Mouse (Mus musculus): Measurements from ENCODE around the gene Rfx2. TPM values are rescaled to one million over a fixed set of nuclear protein-coding genes. Genes with fewer than 3 reads are reported as not detected.

Gene Rfx2
- total and polyA plus RNA-seq, 3 experiments, result 3.9 to 36.4 (median 27.9) TPM

GRCm38 (mm10) chr17:56843678-56844077, 12.9 kb upstream of the Rfx2 start:
- Histone ChIP-seq H3K4me3 (ENCODE audit: low read depth, low read length) (no peak overlapping the region), H3K27me3 (ENCODE audit: insufficient read depth, low read length) (peaks cover 77% of the 10 kb centered on the region), H3K4me1 (ENCODE audit: insufficient read depth, low read depth, low read length) (peaks cover 4% of the 10 kb centered on the region; the same call in 1 of the 2 replicates), H3K36me3 (replicated peaks) (no peaks in the 10 kb centered on the region), H3K9me3 (replicated peaks) (no peaks in the 10 kb centered on the region)
- ATAC-seq (ENCODE audit: extremely low read depth, insufficient number of reproducible peaks, low FRiP score, poor library complexity, severe bottlenecking), result no peak
- TF ChIP-seq GATA1 (IDR thresholded peaks at IDR 0.05; ENCODE audit: borderline replicate concordance, low read length), result no peak
- TF ChIP-seq TAL1 (conservative IDR thresholded peaks at IDR 0.05; ENCODE audit: low read depth, low read length), result no peak
- TF ChIP-seq GATA2 (IDR thresholded peaks at IDR 0.05; ENCODE audit: borderline replicate concordance, low read depth, low read length), result no peak
- TF ChIP-seq POLR2AphosphoS5 (IDR thresholded peaks at IDR 0.05; ENCODE audit: insufficient replicate concordance, low read depth, low read length), result no peak
- no peak for TF ChIP-seq CTCF (IDR thresholded peaks at IDR 0.05; ENCODE audit: low read depth, low read length)
- DNase-seq (ENCODE audit: low spot score), result no peak

DNA sequence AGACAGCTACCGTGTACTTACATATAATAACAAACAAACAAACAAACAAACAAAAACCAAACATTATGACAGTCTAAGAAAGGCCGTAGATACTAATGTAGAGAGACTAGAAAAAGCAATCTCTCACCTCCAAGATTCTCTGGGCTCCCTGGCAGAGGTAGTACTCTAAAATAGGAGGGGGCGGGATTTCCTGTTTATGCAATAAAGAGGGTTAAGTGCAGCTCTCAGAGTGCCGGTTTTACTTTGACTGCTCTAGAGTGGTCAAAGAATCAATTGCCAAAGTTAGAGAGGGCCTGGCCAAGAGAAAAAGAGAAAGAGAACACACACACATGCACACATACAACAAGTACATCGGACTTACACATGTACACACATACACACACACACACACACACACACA, 11.4 kb upstream of the Rfx2 start:
- DNase-seq (ENCODE audit: low spot score) (no peak), ATAC-seq (ENCODE audit: extremely low read depth, insufficient number of reproducible peaks, low FRiP score, poor library complexity, severe bottlenecking) (no peak)
- Histone ChIP-seq H3K27me3 (ENCODE audit: insufficient read depth, low read length) (peaks cover 76% of the 10 kb centered on the region), H3K4me1 (ENCODE audit: insufficient read depth, low read depth, low read length) (no peaks in the 10 kb centered on the region), H3K36me3 (replicated peaks) (no peaks in the 10 kb centered on the region), H3K4me3 (ENCODE audit: low read depth, low read length) (no peak overlapping the region), H3K9me3 (replicated peaks) (no peaks in the 10 kb centered on the region)
- TF ChIP-seq GATA2 (IDR thresholded peaks at IDR 0.05; ENCODE audit: borderline replicate concordance, low read depth, low read length), result no peak
- no peak for TF ChIP-seq TAL1 (conservative IDR thresholded peaks at IDR 0.05; ENCODE audit: low read depth, low read length)
- TF ChIP-seq GATA1 (IDR thresholded peaks at IDR 0.05; ENCODE audit: borderline replicate concordance, low read length), result no peak
- no peak for TF ChIP-seq POLR2AphosphoS5 (IDR thresholded peaks at IDR 0.05; ENCODE audit: insufficient replicate concordance, low read depth, low read length)
- no peak for TF ChIP-seq CTCF (IDR thresholded peaks at IDR 0.05; ENCODE audit: low read depth, low read length)

- Histone ChIP-seq H3K4me3 (ENCODE audit: low read depth, low read length) (no peak overlapping the region), H3K4me1 (ENCODE audit: insufficient read depth, low read depth, low read length) (peaks cover 15% of the 10 kb centered on the region), H3K9me3 (replicated peaks) (no peaks in the 10 kb centered on the region), H3K36me3 (replicated peaks) (no peaks in the 10 kb centered on the region), H3K27me3 (ENCODE audit: insufficient read depth, low read length) (peaks cover 64% of the 10 kb centered on the region)
- no peak for DNase-seq (ENCODE audit: low spot score)
- no peak for ATAC-seq (ENCODE audit: extremely low read depth, insufficient number of reproducible peaks, low FRiP score, poor library complexity, severe bottlenecking)
- TF ChIP-seq CTCF (IDR thresholded peaks at IDR 0.05; ENCODE audit: low read depth, low read length) (no peak), TAL1 (conservative IDR thresholded peaks at IDR 0.05; ENCODE audit: low read depth, low read length) (no peak), GATA2 (IDR thresholded peaks at IDR 0.05; ENCODE audit: borderline replicate concordance, low read depth, low read length) (no peak), GATA1 (IDR thresholded peaks at IDR 0.05; ENCODE audit: borderline replicate concordance, low read length) (no peak), POLR2AphosphoS5 (IDR thresholded peaks at IDR 0.05; ENCODE audit: insufficient replicate concordance, low read depth, low read length) (no peak)
Observed at GRCm38 (mm10) chr17:56840524-56840923, 9.7 kb upstream of the Rfx2 start.

GRCm38 (mm10) chr17:56836336-56836735, 5.5 kb upstream of the Rfx2 start:
- TF ChIP-seq TAL1 (conservative IDR thresholded peaks at IDR 0.05; ENCODE audit: low read depth, low read length) (peak; percentile 30), GATA1 (IDR thresholded peaks at IDR 0.05; ENCODE audit: borderline replicate concordance, low read length) (no peak)
- H3K9me3 ChIP-seq (replicated peaks), result no peaks in the 10 kb centered on the region
- H3K4me3 ChIP-seq (ENCODE audit: low read depth, low read length), result no peak overlapping the region
- ATAC-seq (ENCODE audit: extremely low read depth, insufficient number of reproducible peaks, low FRiP score, poor library complexity, severe bottlenecking) (no peak), DNase-seq (ENCODE audit: low spot score) (no peak)
- peaks cover 39% of the 10 kb centered on the region for H3K27me3 ChIP-seq (ENCODE audit: insufficient read depth, low read length)
- no peaks in the 10 kb centered on the region for H3K36me3 ChIP-seq (replicated peaks)
- peaks cover 26% of the 10 kb centered on the region for H3K4me1 ChIP-seq (ENCODE audit: insufficient read depth, low read depth, low read length)

DNA sequence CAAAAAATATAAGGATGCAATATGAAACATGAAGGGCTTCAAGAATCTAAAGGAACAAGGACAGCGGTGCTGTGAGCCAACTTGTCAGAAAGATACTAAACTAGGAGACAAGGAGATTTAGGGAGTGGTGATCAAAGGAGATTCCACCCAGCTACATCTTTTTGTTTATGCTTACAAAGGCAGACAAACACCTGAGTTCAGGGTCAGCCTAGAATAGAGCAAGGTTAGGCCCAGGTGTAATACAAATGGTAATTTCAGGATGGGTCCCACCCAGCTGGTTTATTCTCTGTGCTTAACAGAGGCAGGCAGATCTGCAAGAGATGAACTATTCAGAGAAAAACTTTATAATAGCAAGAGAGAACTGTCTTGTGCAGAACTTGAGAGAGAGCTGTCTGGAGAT, 2.6 kb upstream of the Rfx2 start:
- Histone ChIP-seq H3K4me1 (ENCODE audit: insufficient read depth, low read depth, low read length) (peaks cover 49% of the 10 kb centered on the region), H3K9me3 (replicated peaks) (no peaks in the 10 kb centered on the region), H3K27me3 (ENCODE audit: insufficient read depth, low read length) (peaks cover 14% of the 10 kb centered on the region), H3K4me3 (ENCODE audit: low read depth, low read length) (no peak overlapping the region), H3K36me3 (replicated peaks) (no peaks in the 10 kb centered on the region)
- TF ChIP-seq CTCF (IDR thresholded peaks at IDR 0.05; ENCODE audit: low read depth, low read length) (no peak), GATA2 (IDR thresholded peaks at IDR 0.05; ENCODE audit: borderline replicate concordance, low read depth, low read length) (no peak), GATA1 (IDR thresholded peaks at IDR 0.05; ENCODE audit: borderline replicate concordance, low read length) (no peak), POLR2AphosphoS5 (IDR thresholded peaks at IDR 0.05; ENCODE audit: insufficient replicate concordance, low read depth, low read length) (no peak), TAL1 (conservative IDR thresholded peaks at IDR 0.05; ENCODE audit: low read depth, low read length) (no peak)
- DNase-seq (ENCODE audit: low spot score), result no peak
- ATAC-seq (ENCODE audit: extremely low read depth, insufficient number of reproducible peaks, low FRiP score, poor library complexity, severe bottlenecking), result no peak

GRCm38 (mm10) chr17:56832918-56833317, 2.1 kb upstream of the Rfx2 start:
- no peak for DNase-seq (ENCODE audit: low spot score)
- TF ChIP-seq POLR2AphosphoS5 (IDR thresholded peaks at IDR 0.05; ENCODE audit: insufficient replicate concordance, low read depth, low read length) (no peak), CTCF (IDR thresholded peaks at IDR 0.05; ENCODE audit: low read depth, low read length) (no peak), TAL1 (conservative IDR thresholded peaks at IDR 0.05; ENCODE audit: low read depth, low read length) (no peak), GATA2 (IDR thresholded peaks at IDR 0.05; ENCODE audit: borderline replicate concordance, low read depth, low read length) (no peak), GATA1 (IDR thresholded peaks at IDR 0.05; ENCODE audit: borderline replicate concordance, low read length) (no peak)
- H3K36me3 ChIP-seq (replicated peaks), result no peaks in the 10 kb centered on the region
- H3K4me3 ChIP-seq (ENCODE audit: low read depth, low read length), result no peak overlapping the region
- H3K27me3 ChIP-seq (ENCODE audit: insufficient read depth, low read length), result peaks cover 10% of the 10 kb centered on the region
- no peak for ATAC-seq (ENCODE audit: extremely low read depth, insufficient number of reproducible peaks, low FRiP score, poor library complexity, severe bottlenecking)
- no peaks in the 10 kb centered on the region for H3K9me3 ChIP-seq (replicated peaks)
- H3K4me1 ChIP-seq (ENCODE audit: insufficient read depth, low read depth, low read length), result peaks cover 52% of the 10 kb centered on the region
